Mouse (Mus musculus) retina, postnatal 7 days (tissue): ENCODE data around the gene Il17ra.

Experiments used
- DNase-seq: peaks from one replicate; pipeline ENCODE4 v3.0.0-alpha.2; 2012; ENCODE audit warnings: low read depth, low spot score

Il17ra gene

GRCm38 (mm10) chr6:120509975-120510374 lies 46.9 kb downstream of the Il17ra start:
- no peak for DNase-seq

- no peak for DNase-seq
These were observed 47.4 kb downstream of the Il17ra start for GRCm38 (mm10) chr6:120510425-120510824.

- DNase-seq: no peak
These were observed 48.2 kb downstream of the Il17ra start for GRCm38 (mm10) chr6:120511212-120511611.

- DNase-seq: no peak
These were observed 53.4 kb downstream of the Il17ra start for GRCm38 (mm10) chr6:120516422-120516821.

- DNase-seq: no peak
These were observed 53.8 kb downstream of the Il17ra start for GRCm38 (mm10) chr6:120516879-120517278.

DNA sequence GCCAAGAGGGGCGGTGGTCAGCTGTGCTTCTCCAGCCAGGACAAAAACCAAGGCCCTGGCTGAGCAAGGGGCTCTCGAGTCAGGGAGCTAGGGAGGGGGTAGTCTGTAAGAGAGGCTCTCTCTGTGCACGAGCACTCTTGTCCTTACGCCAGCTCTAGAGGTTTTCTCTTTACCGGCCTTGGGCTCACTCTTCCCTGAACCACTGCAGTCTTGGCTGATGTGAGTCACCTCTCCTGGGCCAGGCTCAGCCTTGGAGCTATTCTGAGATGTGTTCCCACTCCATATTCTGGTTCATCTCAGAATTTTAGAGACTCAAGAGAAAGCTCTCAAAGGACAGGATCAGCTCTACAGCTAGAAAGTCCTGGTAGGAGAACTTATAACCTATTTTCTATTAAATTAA lies 54.3 kb downstream of the Il17ra start:
- no peak for DNase-seq

- DNase-seq: no peak
These were observed 56.6 kb downstream of the Il17ra start for GRCm38 (mm10) chr6:120519647-120520046.

GRCm38 (mm10) chr6:120524796-120525195 lies 61.7 kb downstream of the Il17ra start:
- DNase-seq: no peak

DNA sequence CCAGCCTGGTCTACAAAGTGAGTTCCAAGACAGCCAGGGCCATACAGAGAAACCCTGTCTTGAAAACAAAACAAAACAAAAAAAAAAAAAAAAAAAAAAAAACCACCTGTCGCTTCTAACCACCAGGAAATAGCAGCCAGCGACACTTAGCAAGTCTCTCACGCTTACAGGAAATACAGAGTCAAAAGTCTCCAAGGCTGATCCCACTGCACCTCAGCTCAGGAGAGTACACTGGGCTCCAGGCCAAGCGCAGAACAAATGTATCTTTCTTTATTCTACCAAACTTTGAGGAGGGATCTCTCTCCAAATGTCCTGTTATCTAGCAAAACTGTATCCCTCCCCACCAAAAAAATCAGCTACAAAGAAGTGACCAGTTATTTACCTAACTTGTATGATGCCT lies 66.1 kb downstream of the Il17ra start:
- DNase-seq: no peak

DNA sequence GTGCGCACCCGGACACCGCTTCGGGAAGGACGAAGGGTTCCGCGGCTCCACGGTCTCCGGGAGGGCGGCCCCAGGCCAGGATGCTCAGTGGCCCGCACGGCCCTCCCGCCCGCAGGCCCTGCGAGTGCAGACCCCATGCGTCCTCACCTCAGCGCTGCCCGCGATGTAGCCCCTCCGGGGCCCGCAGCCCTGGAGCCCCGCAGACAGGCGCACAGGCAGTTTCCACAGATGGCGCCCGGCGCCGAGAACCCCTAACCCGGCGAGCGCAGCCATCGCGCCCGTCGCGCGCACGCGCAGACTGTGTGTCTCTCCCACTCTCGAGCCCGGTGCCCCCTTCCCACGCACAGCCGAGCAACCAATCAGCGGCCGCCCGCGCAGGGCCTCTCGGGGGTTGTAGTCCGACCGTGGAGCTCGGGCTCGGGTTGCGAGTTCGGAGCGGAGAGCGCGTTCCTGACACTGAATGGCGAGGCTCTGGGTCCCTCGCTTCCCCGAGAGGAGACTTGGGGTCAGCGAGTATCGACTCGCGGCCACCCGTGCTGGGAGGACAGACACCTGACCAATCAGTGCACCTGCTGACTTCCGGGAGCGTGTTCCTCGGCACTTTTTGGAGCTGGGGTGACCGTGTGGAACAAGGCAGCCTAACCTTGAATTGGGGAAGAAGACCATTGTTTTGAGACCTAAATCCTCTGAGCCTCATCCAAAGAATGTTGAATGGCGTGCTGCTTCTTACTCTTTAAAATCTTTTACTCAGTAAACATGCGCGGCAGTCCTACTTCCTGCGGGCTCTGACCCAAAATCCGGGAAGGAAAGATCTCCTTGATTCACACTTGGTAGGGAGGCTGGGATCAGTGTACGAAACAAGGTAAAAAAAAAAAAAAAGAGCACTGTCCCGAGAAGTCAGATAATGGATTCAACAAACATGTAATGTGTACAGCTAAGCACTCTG lies 68.2 kb downstream of the Il17ra start, which contains the start of gene Hdhd5:
TSS of gene Hdhd5 (minus strand) at position 300 of the 946 bp plus-strand sequence.
- peak; percentile 88 for DNase-seq

DNA sequence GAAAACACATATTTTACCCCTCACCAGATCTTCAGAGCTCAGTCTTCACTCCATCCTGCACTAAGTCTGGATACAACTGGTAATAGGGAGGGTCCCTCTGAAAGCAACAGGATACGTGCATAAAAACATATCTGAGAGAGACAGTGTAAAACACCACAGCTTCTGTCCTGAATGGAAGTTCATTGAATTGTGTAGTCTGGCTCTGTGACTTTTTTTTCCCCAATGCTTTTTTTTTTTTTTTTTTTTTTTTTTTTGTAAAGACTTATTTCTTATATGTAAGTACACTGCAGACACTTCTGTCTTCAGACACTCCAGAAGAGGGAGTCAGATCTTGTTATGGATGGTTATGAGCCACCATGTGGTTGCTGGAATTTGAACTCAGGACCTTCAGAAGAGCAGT lies 69.5 kb downstream of the Il17ra start:
- DNase-seq: no peak

DNA sequence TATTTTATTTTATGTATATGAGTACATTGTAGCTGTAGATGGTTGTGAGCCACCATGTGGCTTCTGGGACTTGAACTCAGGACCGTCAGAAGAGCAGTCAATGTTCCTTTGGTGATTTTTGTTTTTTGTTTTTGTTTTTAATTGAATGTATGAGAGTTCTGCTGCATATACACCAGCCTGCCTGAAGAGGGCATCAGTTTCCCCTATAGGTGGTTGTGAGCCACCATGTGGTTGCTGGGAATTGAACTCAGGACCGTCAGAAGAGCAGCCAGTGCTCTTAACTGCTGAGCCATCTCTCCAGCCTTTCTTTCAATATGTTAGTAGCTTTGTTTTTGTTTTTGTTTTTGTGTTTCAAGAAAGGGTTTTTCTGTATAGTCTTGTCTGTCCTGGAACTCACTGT lies 73.3 kb downstream of the Il17ra start:
- no peak for DNase-seq
